Mouse (Mus musculus) regulatory T cell (primary cell): ENCODE measurements around the gene Hoxc12.

Experiments
- in situ Hi-C: fragments of 300-600 bp; cut with MboI, MseI; formaldehyde crosslinking; loops from one replicate; pipeline ENCODE4 v1.15.1; 2025; ENCODE audit warnings: high pct_unique_total_duplicates

Gene Hoxc12

DNA sequence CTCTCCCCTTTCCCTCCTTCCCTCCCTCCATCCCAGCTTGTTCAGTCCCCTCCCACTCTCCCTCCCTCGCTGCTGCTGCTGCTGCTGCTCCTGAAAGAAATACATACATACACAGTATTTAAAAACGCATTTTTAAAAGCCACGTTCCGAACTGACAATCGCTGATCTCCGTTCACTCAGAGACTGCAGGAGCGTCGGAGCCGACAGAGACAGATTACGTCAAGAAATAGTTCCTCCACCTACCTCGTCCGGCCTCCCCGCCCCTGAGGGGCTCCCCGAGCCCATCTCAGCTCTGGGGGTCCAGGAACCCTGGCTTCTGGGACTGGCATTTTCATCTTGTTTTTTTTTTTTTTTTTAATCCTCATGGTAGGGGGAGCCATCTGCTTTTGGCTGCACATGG is 44.4 kb downstream of the Hoxc12 start:
- in situ Hi-C loops, result no loop called here

DNA sequence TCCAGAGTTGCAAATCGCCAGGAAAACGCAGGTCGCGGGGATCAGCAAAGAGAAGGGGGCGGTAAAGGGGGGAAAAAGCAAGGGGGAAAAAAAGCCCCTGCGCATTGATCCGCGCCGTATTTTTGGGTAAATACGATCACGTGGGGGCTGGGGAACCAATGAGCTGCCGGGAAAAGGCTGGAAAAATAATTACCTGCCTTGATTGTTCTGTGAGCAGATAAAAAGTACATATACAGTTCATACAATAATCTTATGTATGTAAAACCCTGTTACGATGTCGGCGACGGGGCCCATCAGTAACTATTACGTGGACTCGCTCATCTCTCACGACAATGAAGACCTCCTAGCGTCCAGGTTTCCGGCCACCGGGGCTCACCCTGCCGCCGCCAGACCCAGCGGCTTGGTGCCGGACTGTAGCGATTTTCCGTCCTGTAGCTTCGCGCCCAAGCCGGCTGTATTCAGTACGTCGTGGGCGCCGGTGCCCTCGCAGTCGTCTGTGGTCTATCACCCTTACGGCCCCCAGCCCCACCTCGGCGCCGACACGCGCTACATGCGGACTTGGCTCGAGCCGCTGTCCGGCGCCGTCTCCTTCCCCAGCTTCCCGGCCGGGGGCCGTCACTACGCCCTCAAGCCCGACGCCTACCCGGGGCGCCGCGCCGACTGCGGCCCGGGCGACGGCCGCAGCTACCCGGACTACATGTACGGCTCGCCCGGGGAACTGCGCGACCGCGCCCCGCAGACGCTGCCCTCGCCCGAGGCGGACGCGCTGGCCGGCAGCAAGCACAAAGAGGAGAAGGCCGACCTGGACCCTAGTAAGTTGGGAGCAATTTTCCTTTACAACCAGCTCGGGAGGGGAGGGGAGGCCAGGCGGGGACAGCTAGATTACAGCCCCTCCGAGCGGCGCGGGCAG is 45.1 kb downstream of the Hoxc12 start:
- in situ Hi-C loops, result no loop called here

- in situ Hi-C loops, result no loop called here
These were observed 47.2 kb downstream of the Hoxc12 start for GRCm38 (mm10) chr15:102983716-102984115.

DNA sequence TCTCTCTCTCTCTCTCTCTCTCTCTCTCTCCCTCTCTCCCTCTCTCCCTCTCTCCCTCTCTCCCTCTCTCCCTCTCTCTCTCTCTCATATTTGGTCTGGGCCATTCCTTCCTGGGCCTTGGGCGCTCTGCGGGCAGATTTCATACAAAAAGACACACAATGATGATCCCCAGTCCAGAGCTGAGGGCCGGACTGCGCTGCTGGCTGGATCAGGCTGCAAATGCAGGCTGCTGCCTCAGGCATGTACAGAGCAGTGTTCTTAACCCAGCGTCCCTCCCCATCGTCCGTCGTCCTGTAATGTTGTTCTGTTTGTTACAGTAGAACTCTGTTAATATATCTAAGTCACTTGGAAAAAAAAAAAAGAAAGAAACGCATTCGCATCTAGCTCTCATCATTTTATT is 48.0 kb downstream of the Hoxc12 start:
- in situ Hi-C loops, result no loop called here

DNA sequence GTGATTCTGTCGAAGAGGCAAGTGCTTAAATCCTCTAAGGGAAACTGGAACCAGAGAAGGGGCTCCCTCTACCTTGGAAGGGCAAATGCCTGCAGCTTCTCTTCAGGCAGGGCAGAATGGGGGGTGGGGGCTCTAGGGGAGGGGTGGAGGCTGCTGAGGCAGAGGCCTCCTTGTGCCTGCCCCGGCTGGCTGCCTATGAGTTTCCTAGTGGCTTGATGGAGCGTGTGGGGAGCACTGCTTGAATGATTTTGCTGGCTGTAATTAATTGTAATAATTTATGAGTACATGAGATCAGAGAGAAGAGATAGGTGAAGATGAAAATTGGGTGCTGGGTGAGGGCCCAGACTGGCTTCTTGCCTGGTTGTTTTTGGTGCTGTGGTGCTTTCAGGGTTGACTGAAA is 48.4 kb downstream of the Hoxc12 start:
- in situ Hi-C loops, result loop anchor here (5.0 kb wide), 1 partner anchor 187 kb away; no protein-coding TSS in a partner anchor

DNA sequence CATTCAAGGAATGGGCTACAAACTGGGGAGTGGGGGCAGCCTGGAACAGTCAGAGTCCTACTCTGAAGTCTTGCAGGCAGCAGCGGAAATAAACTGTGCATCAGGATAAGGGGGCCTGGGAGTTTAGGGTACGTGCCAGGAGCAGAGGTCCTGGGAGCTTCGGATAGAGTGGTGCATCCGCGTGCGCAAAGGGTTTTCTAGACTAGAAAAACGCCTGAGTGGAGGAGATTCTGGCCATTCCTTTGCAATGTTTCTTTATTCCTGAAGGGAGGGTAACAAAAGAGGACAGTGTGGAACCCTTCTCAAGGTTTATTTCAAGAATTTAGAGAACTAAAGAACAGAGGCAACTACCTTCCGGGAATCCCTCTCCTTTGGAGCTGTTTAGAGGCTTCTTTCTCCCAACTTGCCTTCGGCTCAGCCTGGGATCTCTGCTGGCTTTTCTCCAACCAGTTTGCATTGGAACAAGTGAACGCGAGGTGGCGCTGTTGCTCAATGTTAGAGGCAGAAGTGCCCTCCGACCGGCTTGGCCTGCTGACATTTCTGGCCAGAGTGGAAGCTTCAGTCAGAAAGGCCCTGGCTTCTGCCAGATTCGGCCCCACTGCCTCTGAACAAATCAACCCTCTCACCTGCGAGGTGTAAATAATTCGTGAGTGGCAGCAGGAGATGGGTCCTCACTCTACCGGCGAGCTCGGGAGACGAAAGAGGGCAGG is 50.7 kb downstream of the Hoxc12 start:
- in situ Hi-C loops, result loop anchor here (5.0 kb wide), 1 partner anchor 185 kb away; no protein-coding TSS in a partner anchor

DNA sequence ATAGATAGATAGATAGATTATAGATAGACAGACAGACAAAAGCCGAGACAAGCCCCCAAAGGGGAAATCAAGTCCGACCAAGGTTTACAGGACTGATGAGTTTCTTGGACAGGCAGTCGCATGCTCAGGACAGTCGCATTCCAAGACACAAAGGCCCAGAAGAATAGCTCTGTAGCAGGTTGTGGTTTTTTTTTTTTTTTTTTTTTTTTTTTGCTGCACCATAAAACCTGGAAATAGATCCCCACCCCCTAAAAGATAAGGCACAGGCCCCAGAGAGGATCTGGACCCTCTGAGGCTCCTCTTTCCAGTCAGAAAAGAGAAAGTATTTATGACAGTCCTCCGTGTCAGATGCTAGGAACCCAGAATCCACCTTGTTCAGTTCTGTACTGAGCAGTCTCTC is 51.5 kb downstream of the Hoxc12 start:
- in situ Hi-C loops, result loop anchor here (5.0 kb wide), 1 partner anchor 184 kb away; no protein-coding TSS in a partner anchor
